Mouse (Mus musculus) MEL (cell line): ENCODE results near the gene Fam173a. TPM values are rescaled to one million over a fixed set of nuclear protein-coding genes. Genes with fewer than 3 reads are reported as not detected.

Experiments
- DNase-seq: peaks from one replicate; pipeline ENCODE4 v3.0.0; 2011; ENCODE audit warnings: low read depth, low spot score
- H3K27ac ChIP-seq: 2 replicates; pipeline ENCODE4 v1.5.1; 2012; ENCODE audit warnings: low read depth, mild to moderate bottlenecking, control low read depth, low read length, moderate library complexity; ENCODE audit not compliant: control insufficient read depth
- H3K27me3 ChIP-seq, 2 experiments: fragments of 150-350 bp in 1 of 2; sonication (generic) in 1 of 2; 2 replicates each; pipeline ENCODE4 v1.6.1; 2012; ENCODE audit warnings: low read length in 2 of 2, mild to moderate bottlenecking in 2 of 2, improper control_type of control experiment in 1 of 2, moderate library complexity in 1 of 2; ENCODE audit not compliant: insufficient read depth in 2 of 2, control insufficient read depth in 1 of 2
- H3K36me3 ChIP-seq, 2 experiments: 2 replicates each; pipeline ENCODE4 v1.6.1; 2012 to 2014; ENCODE audit warnings: low read length in 2 of 2, improper control_type of control experiment in 1 of 2, inconsistent platforms in 1 of 2, mild to moderate bottlenecking in 1 of 2; ENCODE audit not compliant: insufficient read depth in 2 of 2, control insufficient read depth in 1 of 2
- H3K4me1 ChIP-seq, 2 experiments: fragments of 150-350 bp in 1 of 2; sonication (generic) in 1 of 2; 2 replicates each; pipeline ENCODE4 v1.6.1; 2012; ENCODE audit warnings: low read length in 2 of 2, improper control_type of control experiment in 1 of 2, mild to moderate bottlenecking in 1 of 2; ENCODE audit not compliant: insufficient read depth in 2 of 2, control insufficient read depth in 1 of 2
- H3K4me3 ChIP-seq, 2 experiments: fragments of 150-350 bp in 1 of 2; sonication (generic) in 1 of 2; 2 replicates each; pipeline ENCODE4 v1.5.1; 2012; ENCODE audit warnings: low read depth in 2 of 2, low read length in 2 of 2, mild to moderate bottlenecking in 2 of 2, moderate library complexity in 2 of 2, control low read depth in 1 of 2, improper control_type of control experiment in 1 of 2; ENCODE audit not compliant: control insufficient read depth in 1 of 2, insufficient read depth in 1 of 2
- H3K79me2 ChIP-seq: 2 replicates; pipeline ENCODE4 v1.6.1; 2012; ENCODE audit warnings: mild to moderate bottlenecking, low read length, moderate library complexity; ENCODE audit not compliant: control insufficient read depth, poor library complexity, insufficient read depth
- H3K9ac ChIP-seq: 2 replicates; pipeline ENCODE4 v1.6.1; 2012; ENCODE audit warnings: low read depth, mild to moderate bottlenecking, control low read depth, low read length, moderate library complexity; ENCODE audit not compliant: control insufficient read depth, poor library complexity, severe bottlenecking
- H3K9me3 ChIP-seq: fragments of 150-350 bp; sonication (generic); replicated peaks from 2 replicates; pipeline ENCODE4 v1.6.1; 2012; ENCODE audit warnings: mild to moderate bottlenecking, low read length, improper control_type of control experiment, moderate library complexity; ENCODE audit not compliant: insufficient read depth
- CHD1 ChIP-seq: IDR thresholded peaks from 2 replicates; pipeline ENCODE4 v1.6.1; 2012; ENCODE audit warnings: low read depth, mild to moderate bottlenecking, inconsistent platforms, low read length, improper control_type of control experiment
- CTCF ChIP-seq, 3 experiments: IDR thresholded peaks in 2 of 3; conservative IDR thresholded peaks in 1 of 3; 2 replicates each; pipeline ENCODE4 v1.5.1; 2011 to 2012; ENCODE audit warnings: low read length in 3 of 3, low read depth in 2 of 3, mild to moderate bottlenecking in 2 of 3, improper control_type of control experiment in 1 of 3, inconsistent platforms in 1 of 3, mixed read lengths in 1 of 3, moderate library complexity in 1 of 3; ENCODE audit not compliant: control insufficient read depth in 1 of 3, insufficient read depth in 1 of 3, poor library complexity in 1 of 3, severe bottlenecking in 1 of 3
- E2F4 ChIP-seq: IDR thresholded peaks from 2 replicates; pipeline ENCODE4 v1.6.1; 2011; ENCODE audit warnings: low read depth, low read length, improper control_type of control experiment, borderline replicate concordance
- EP300 ChIP-seq, 2 experiments: IDR thresholded peaks; 2 replicates each; pipeline ENCODE4 v1.6.1; 2011; ENCODE audit warnings: improper control_type of control experiment in 2 of 2, low read length in 2 of 2, low read depth in 1 of 2, mild to moderate bottlenecking in 1 of 2
- GABPA ChIP-seq: IDR thresholded peaks from 2 replicates; pipeline ENCODE4 v1.6.1; 2012; ENCODE audit warnings: low read depth, mild to moderate bottlenecking, inconsistent platforms, low read length, improper control_type of control experiment, moderate library complexity
- JUND ChIP-seq: IDR thresholded peaks from 2 replicates; pipeline ENCODE4 v1.6.1; 2011; ENCODE audit warnings: low read depth, mild to moderate bottlenecking, improper control_type of control experiment, low read length
- KAT2A ChIP-seq: conservative IDR thresholded peaks from 2 replicates; pipeline ENCODE4 v1.6.1; 2012; ENCODE audit warnings: low read depth, low read length, improper control_type of control experiment, inconsistent platforms
- MAFK ChIP-seq: IDR thresholded peaks from 2 replicates; pipeline ENCODE4 v1.6.1; 2011; ENCODE audit warnings: low read depth, mild to moderate bottlenecking, low read length, improper control_type of control experiment, borderline replicate concordance
- MAZ ChIP-seq: IDR thresholded peaks from 2 replicates; pipeline ENCODE4 v1.6.1; 2012; ENCODE audit warnings: low read depth, mild to moderate bottlenecking, inconsistent platforms, low read length, improper control_type of control experiment
- MEF2A ChIP-seq: IDR thresholded peaks from 2 replicates; pipeline ENCODE4 v1.6.1; 2014; ENCODE audit warnings: low read depth, mild to moderate bottlenecking, inconsistent platforms, low read length, improper control_type of control experiment; ENCODE audit not compliant: poor library complexity, insufficient replicate concordance, severe bottlenecking; ENCODE audit errors: extremely low read depth
- MXI1 ChIP-seq: IDR thresholded peaks from 2 replicates; pipeline ENCODE4 v1.6.1; 2011; ENCODE audit warnings: mild to moderate bottlenecking, low read depth, low read length, improper control_type of control experiment
- MYB ChIP-seq: IDR thresholded peaks from 2 replicates; pipeline ENCODE4 v1.6.1; 2011; ENCODE audit warnings: mild to moderate bottlenecking, low read depth, low read length, improper control_type of control experiment
- NELFE ChIP-seq: IDR thresholded peaks from 2 replicates; pipeline ENCODE4 v1.6.1; 2011; ENCODE audit warnings: low read depth, low read length, improper control_type of control experiment
- NRF1 ChIP-seq: IDR thresholded peaks from 2 replicates; pipeline ENCODE4 v1.6.1; 2014; ENCODE audit warnings: low read depth, mild to moderate bottlenecking, inconsistent platforms, low read length, improper control_type of control experiment, moderate library complexity; ENCODE audit not compliant: poor library complexity, insufficient read depth, severe bottlenecking
- POLR2AphosphoS2 ChIP-seq: IDR thresholded peaks from 2 replicates; pipeline ENCODE4 v1.6.1; 2011; ENCODE audit warnings: low read length, improper control_type of control experiment
- RAD21 ChIP-seq: IDR thresholded peaks from 2 replicates; pipeline ENCODE4 v1.6.1; 2011; ENCODE audit warnings: mild to moderate bottlenecking, low read depth, low read length, improper control_type of control experiment
- SIN3A ChIP-seq: IDR thresholded peaks from 2 replicates; pipeline ENCODE4 v1.6.1; 2012; ENCODE audit warnings: low read length, improper control_type of control experiment, inconsistent platforms
- SMC3 ChIP-seq: IDR thresholded peaks from 2 replicates; pipeline ENCODE4 v1.6.1; 2011; ENCODE audit warnings: low read depth, low read length, improper control_type of control experiment
- TAL1 ChIP-seq: IDR thresholded peaks from 2 replicates; pipeline ENCODE4 v1.6.1; 2012; ENCODE audit warnings: mild to moderate bottlenecking, inconsistent platforms, low read length, moderate library complexity, mixed read lengths
- TBP ChIP-seq: IDR thresholded peaks from 2 replicates; pipeline ENCODE4 v1.8.0; 2011; ENCODE audit warnings: low read depth, low read length, improper control_type of control experiment
- TCF12 ChIP-seq: IDR thresholded peaks from 2 replicates; pipeline ENCODE4 v1.6.1; 2014; ENCODE audit warnings: low read depth, mild to moderate bottlenecking, inconsistent platforms, low read length, improper control_type of control experiment, moderate library complexity
- USF1 ChIP-seq: IDR thresholded peaks from 2 replicates; pipeline ENCODE4 v1.6.1; 2014; ENCODE audit warnings: low read depth, mild to moderate bottlenecking, inconsistent platforms, low read length, improper control_type of control experiment, moderate library complexity
- USF2 ChIP-seq, 2 experiments: IDR thresholded peaks; 2 replicates each; pipeline ENCODE4 v1.6.1; 2011 to 2012; ENCODE audit warnings: improper control_type of control experiment in 2 of 2, low read length in 2 of 2, borderline replicate concordance in 1 of 2, inconsistent platforms in 1 of 2, low read depth in 1 of 2, mild to moderate bottlenecking in 1 of 2; ENCODE audit not compliant: insufficient read depth in 1 of 2
- ZKSCAN1 ChIP-seq: IDR thresholded peaks from 2 replicates; pipeline ENCODE4 v1.6.1; 2012; ENCODE audit warnings: low read depth, mild to moderate bottlenecking, inconsistent platforms, low read length, improper control_type of control experiment, moderate library complexity
- polyA plus RNA-seq, 2 experiments: library from polyadenylated mRNA; stranded (reverse) in 1 of 2; unstranded in 1 of 2; fragments of >175 nt in 1 of 2; fragments of >200 nt in 1 of 2; gene quantifications; 2 replicates each; pipeline versions ENCODE4 v1.2.1 to v1.2.4; 2012; ENCODE audit warnings: low replicate concordance in 2 of 2, low read depth in 1 of 2; ENCODE audit not compliant: insufficient read length in 2 of 2, insufficient read depth in 1 of 2, missing spikeins in 1 of 2
- total RNA-seq: library from RNA; depleted of rRNA; stranded (reverse); fragments of 300-350 nt; gene quantifications from 2 replicates; pipeline ENCODE4 v1.2.3, GENCODE M21; 2012

The Fam173a gene
- total and polyA plus RNA-seq, 3 experiments: 36.6 to 39.0 TPM; not detected in 1

- 0 out of 4 replicates have a peak, but pooled peaks cover 0 to under 1% of the 10 kb centered on the region in 2 experiments for H3K4me1 ChIP-seq
- peaks cover 0 to 2% of the 10 kb centered on the region in 2 experiments; a peak in 2 of 4 replicates for H3K27me3 ChIP-seq
- H3K9me3 ChIP-seq: no peaks in the 10 kb centered on the region
- H3K27ac ChIP-seq: no peak overlapping the region
- H3K79me2 ChIP-seq: no peaks in the 10 kb centered on the region
- H3K36me3 ChIP-seq: peaks cover 0 to under 1% of the 10 kb centered on the region in 2 experiments; a peak in 1 of 4 replicates
- no peak overlapping the region for H3K9ac ChIP-seq
- no peak for DNase-seq
- no peak for TF ChIP-seq MAZ
- TF ChIP-seq USF1: 0 out of 2 replicates have a peak, but pooled peaks have one; percentile 27
- no peak overlapping the region for H3K4me3 ChIP-seq
Observed at GRCm38 (mm10) chr17:25817662-25818061, 25.0 kb upstream of the Fam173a start.

- TF ChIP-seq SIN3A (peak; percentile 79), TCF12 (no peak), USF1 (no peak), MXI1 (peak; percentile 78), SMC3 (no peak), MAFK (no peak), ZKSCAN1 (no peak), NRF1 (no peak), CTCF (IDR thresholded peaks at IDR 0.05 in 2 of 3, conservative IDR thresholded peaks at IDR 0.05 in 1 of 3; ENCODE audit: control insufficient read depth in 1 of 3, insufficient read depth in 1 of 3, low read depth in 2 of 3, low read length in 3 of 3, poor library complexity in 1 of 3, severe bottlenecking in 1 of 3) (0 out of 6 replicates have a peak, but pooled peaks of 1 of the 3 experiments have one; percentile 12)
- no peak overlapping the region for H3K9ac ChIP-seq
- no peak overlapping the region for H3K4me3 ChIP-seq
- H3K27me3 ChIP-seq: peaks cover 0 to 3% of the 10 kb centered on the region in 2 experiments; a peak in 2 of 4 replicates
- H3K9me3 ChIP-seq: no peaks in the 10 kb centered on the region
- H3K79me2 ChIP-seq: no peaks in the 10 kb centered on the region
- DNase-seq: peak; percentile 72
- no peaks in the 10 kb centered on the region for H3K36me3 ChIP-seq
- H3K27ac ChIP-seq: no peak overlapping the region
- no peaks in the 10 kb centered on the region for H3K4me1 ChIP-seq
Observed at GRCm38 (mm10) chr17:25813471-25813870, 20.8 kb upstream of the Fam173a start.

- no peak overlapping the region for H3K9ac ChIP-seq
- H3K27ac ChIP-seq: no peak overlapping the region
- TF ChIP-seq E2F4 (no peak), MEF2A (no peak), POLR2AphosphoS2 (no peak), MYB (no peak), RAD21 (no peak), KAT2A (no peak), EP300 (IDR thresholded peaks at IDR 0.05; ENCODE audit: low read depth in 1 of 2, low read length in 2 of 2) (no peak), MAFK (no peak), JUND (no peak), USF2 (IDR thresholded peaks at IDR 0.05; ENCODE audit: borderline replicate concordance in 1 of 2, insufficient read depth in 1 of 2, low read depth in 1 of 2, low read length in 2 of 2) (no peak), NELFE (no peak), USF1 (no peak), CHD1 (no peak), TAL1 (no peak), TBP (no peak), GABPA (no peak)
- DNase-seq: no peak
- H3K4me3 ChIP-seq: no peak overlapping the region
- no peaks in the 10 kb centered on the region for H3K36me3 ChIP-seq
- no peaks in the 10 kb centered on the region for H3K79me2 ChIP-seq
- H3K9me3 ChIP-seq: no peaks in the 10 kb centered on the region
- H3K4me1 ChIP-seq: peaks cover 0 to 8% of the 10 kb centered on the region in 2 experiments; a peak in 1 of 4 replicates
- H3K27me3 ChIP-seq: peaks cover 0 to 1% of the 10 kb centered on the region in 2 experiments; a peak in 2 of 4 replicates
Observed at GRCm38 (mm10) chr17:25810890-25811289, 18.2 kb upstream of the Fam173a start.
